Mouse (Mus musculus): ENCODE measurements around the gene Tufm.

DNA sequence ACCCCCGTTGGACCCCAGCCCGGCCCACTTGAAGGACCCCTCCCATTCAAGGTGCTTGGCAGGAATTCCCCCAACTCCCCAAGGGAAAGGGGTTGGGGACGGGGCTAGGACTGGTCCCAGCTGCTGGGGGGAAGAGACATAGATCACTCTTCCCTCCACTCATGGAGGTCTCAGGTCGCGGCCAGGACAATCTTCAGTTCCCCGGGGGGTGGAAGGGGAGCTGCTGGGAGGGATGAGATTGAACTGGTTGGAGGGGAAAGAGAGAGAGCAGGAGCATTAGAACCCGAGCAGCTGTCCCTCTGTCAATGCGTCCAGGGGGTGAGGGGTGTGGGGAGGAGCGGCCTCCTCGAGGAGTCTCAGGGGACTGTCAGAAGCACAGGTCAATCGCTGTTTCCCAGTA is 4.8 kb downstream of the Tufm start:
- TF ChIP-seq POLR2A (IDR thresholded peaks at IDR 0.05; ENCODE audit: extremely low read depth, insufficient read depth, low read length) = no peak
- no peak for TF ChIP-seq CTCF (IDR thresholded peaks at IDR 0.05; ENCODE audit: low read depth, low read length)
